Mouse (Mus musculus): ENCODE data around the gene Kctd15.

The Kctd15 gene

GRCm38 (mm10) chr7:34620411-34620810, 36.1 kb downstream of the Kctd15 start:
- no peak for DNase-seq (ENCODE audit: low spot score in 2 of 2)

DNA sequence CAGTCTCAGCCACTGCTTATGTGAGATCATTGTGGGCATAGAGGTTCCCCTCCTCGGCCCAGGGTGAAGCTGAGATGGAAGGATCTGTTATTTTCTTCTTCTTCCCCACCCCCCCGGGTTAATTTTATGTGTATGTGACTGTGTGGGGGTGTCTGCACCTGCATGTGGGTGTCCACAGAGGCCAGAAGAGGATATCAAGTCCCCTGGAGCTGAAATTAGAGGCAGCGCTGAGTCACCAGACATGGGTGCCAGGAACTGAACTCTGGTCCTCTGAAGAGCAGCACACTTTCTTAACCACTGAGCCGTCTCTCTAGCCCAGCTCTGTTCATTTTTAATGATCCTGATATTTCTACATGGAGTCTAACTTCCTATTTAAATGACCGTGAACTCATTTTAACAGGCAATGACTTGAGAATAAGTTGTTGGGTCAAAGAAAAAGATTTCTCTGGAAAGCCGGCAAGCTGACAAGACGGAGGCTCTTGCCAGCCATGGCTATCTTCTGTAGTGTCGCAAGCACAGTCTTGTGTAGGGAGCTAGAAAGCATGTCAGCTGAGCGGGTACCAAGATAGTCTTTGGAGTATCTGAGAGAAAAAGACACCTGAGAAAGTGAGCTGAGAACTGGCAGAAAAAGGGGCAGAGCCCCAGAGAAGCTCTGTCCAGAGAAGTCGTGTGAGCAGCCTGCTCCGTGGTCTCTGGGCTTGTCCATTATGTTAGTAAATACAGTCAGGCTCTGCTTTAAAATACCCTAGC, 38.2 kb downstream of the Kctd15 start:
- no peak for DNase-seq (ENCODE audit: low spot score in 2 of 2)

DNA sequence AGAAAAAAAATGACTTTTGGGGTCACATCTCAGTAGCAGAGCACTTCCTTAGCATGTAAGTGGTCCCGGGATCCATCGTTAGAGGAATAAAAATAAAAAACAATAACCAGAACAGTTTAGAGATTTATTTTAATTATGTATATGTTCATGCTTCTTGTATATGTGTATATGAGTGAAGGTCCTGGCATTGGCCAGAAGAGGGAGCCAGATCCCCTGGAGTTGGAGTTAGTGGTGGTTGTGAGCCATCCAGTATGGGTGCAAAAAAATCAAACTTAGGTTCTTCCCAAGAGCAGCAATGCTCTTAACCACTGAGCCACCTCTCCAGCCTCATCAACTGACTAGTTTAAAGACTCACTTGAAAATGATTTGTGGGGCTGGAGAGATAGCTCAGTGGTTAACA, 40.3 kb downstream of the Kctd15 start:
- DNase-seq (ENCODE audit: low spot score in 2 of 2), result no peak

GRCm38 (mm10) chr7:34610445-34610844, 46.1 kb downstream of the Kctd15 start:
- DNase-seq (ENCODE audit: low spot score in 2 of 2), result no peak

DNA sequence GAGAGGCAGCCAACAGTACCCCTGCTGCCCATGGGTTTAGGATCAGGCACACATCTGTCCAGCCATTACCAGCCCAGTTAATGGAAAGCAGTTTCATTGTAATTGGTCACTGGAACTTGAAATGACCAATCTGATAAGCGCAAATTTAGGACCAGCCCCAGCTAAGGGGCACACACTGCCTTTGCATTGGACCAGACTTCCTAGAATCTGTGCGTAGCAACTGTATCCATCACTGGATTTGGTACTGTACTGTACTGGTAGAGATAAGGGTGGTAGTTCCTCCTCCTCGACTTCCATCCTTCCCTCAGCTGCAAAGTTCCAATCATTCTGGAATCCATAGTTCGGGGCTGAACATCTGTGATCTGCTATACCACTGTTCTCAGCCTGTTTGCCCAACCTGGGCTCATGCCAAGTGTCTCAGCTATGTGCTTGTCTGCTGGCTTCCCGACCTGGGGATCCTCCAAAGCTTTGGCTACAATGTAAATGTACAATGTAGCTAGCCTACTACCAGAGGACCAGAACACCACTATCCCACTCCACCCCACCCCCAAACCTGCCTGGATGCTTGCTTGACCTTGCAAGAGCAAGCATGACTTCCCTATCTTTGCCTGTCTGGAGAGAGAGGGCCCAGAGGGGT, 49.1 kb downstream of the Kctd15 start:
- DNase-seq (ENCODE audit: low spot score in 2 of 2), result no peak

DNA sequence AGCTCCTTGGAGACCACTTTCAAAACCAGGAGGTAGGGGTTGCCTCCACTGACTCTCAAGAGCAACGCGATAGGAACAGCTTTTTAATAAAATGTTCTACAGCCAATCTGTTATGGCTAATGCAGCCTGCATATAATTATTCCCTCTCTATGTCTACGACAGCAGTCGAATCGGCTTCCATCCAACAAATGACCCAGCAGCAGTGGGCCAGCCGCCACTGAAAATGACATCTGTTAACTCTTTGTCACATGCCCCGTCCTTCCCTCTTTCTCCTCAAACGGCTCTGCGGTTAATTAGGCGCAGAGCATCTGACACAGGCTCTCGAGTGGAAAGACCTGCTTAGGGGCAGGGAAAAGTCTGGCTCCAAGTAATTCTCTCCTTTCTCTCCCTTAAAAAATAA, 49.8 kb downstream of the Kctd15 start:
- no peak for DNase-seq (ENCODE audit: low spot score in 2 of 2)

GRCm38 (mm10) chr7:34606051-34606450, 50.5 kb downstream of the Kctd15 start:
- DNase-seq (ENCODE audit: low spot score in 2 of 2), result no peak

DNA sequence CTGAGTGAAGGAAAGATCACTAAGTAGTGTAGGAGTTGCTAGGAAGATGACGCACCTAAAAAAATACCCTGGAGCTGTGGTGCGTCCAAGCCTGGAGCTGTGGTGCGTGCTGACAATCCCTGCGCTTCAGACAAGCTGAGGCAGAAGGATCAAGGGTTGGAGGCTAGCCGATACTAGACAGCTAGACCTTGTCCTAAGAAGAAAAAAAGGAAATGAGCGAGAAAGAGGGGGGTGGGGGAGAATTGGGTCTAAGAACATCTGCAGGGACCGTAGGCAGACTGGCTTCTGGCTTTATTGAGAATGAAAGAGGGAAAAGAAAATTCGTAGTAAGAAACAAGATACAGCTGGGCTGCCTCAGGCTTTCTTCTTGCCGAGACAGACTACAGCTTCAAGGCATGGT, 58.0 kb downstream of the Kctd15 start:
- no peak for DNase-seq (ENCODE audit: low spot score in 2 of 2)

GRCm38 (mm10) chr7:34597986-34598385, 58.5 kb downstream of the Kctd15 start:
- DNase-seq (ENCODE audit: low spot score in 2 of 2), result no peak

- DNase-seq (ENCODE audit: low spot score in 2 of 2), result no peak
Measured at GRCm38 (mm10) chr7:34596531-34597235, 59.8 kb downstream of the Kctd15 start.

- DNase-seq (ENCODE audit: low spot score in 2 of 2), result no peak
Measured at GRCm38 (mm10) chr7:34595307-34595565, 61.3 kb downstream of the Kctd15 start.

DNA sequence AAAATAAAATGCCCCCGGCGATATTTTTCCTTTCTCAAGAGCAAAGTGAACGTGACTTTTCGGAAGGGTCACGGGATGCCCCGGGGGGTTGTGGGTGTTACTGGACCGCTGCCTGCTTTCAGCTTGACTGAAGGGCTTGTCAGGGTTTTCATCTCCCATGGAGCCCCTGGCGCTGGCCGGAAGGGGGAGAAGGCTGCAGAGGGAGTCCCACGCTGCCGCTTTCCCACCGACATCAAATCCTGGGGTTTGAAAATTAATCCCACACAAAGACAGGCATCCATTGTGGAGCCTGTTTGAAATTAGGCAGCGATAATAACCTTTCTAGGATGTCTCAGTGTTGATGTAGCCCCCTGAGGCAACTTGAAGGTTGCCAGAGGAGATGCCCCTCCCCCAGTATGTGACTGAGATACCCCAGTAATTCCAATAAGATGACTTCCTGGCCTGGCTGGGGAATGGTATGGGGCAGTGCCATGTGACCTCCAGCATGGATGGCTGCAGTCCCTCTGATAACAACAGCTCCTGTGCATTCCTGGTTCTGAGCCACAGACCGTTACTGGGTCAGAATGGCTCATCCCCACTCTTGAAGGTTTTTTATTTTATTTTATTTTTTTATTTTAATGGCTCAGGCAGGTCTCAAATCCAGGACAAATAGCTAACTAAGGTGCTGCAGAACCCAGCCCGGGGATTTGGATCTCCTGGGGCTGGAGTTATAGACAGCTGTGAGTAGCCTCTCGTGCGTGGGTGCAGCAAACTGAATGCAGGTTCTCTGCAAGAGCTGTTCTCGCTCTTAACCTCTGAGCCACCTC, 61.8 kb downstream of the Kctd15 start:
- DNase-seq (ENCODE audit: low spot score in 2 of 2), result peak in 1 of 2 experiments; percentile 20

- no peak for DNase-seq (ENCODE audit: low spot score in 2 of 2)
Measured at GRCm38 (mm10) chr7:34590711-34591110, 65.8 kb downstream of the Kctd15 start.

Measured in left cerebral cortex, adult 9 months (tissue).